Mouse (Mus musculus) CH12.LX (cell line): ENCODE results near the gene Gm20604. TPM values are rescaled to one million over a fixed set of nuclear protein-coding genes. Genes with fewer than 3 reads are reported as not detected.

Source experiments
- DNase-seq: peaks from one replicate; pipeline ENCODE4 v3.0.0-alpha.2; 2013; ENCODE audit errors: extremely low read depth
- H3K27ac ChIP-seq: 2 replicates; pipeline ENCODE4 v1.5.1; 2012; ENCODE audit warnings: low read depth, mild to moderate bottlenecking, control low read depth, moderate library complexity; ENCODE audit not compliant: insufficient read depth
- H3K27me3 ChIP-seq: replicated peaks from 2 replicates; pipeline ENCODE3; 2012; ENCODE audit warnings: inconsistent platforms
- H3K36me3 ChIP-seq, 2 experiments: replicated peaks in 1 of 2; 2 replicates each; pipeline versions ENCODE3 to v1.6.1; 2012; ENCODE audit warnings: inconsistent platforms in 1 of 2, low read length in 1 of 2, mild to moderate bottlenecking in 1 of 2, mixed read lengths in 1 of 2, moderate library complexity in 1 of 2; ENCODE audit not compliant: control insufficient read depth in 1 of 2, insufficient read depth in 1 of 2
- H3K4me1 ChIP-seq, 2 experiments: 2 replicates each; pipeline ENCODE4 v1.6.1; 2012; ENCODE audit warnings: inconsistent platforms in 1 of 2, moderate library complexity in 1 of 2; ENCODE audit not compliant: insufficient read depth in 2 of 2, control insufficient read depth in 1 of 2
- H3K4me2 ChIP-seq: 2 replicates; pipeline ENCODE4 v1.6.1; 2012; ENCODE audit warnings: low read depth, mild to moderate bottlenecking, control low read depth; ENCODE audit not compliant: poor library complexity, insufficient read depth, severe bottlenecking
- H3K4me3 ChIP-seq, 3 experiments: fragments of 150-350 bp in 1 of 3; sonication (generic) in 1 of 3; replicated peaks in 1 of 3; 2 replicates each; pipeline versions ENCODE3 to v1.5.1; 2011 to 2012; ENCODE audit warnings: low read depth in 2 of 3, low read length in 2 of 3, mild to moderate bottlenecking in 2 of 3, moderate library complexity in 2 of 3, control low read depth in 1 of 3, improper control_type of control experiment in 1 of 3, inconsistent platforms in 1 of 3, mixed read lengths in 1 of 3; ENCODE audit not compliant: poor library complexity in 1 of 3
- H3K79me2 ChIP-seq: replicated peaks from 2 replicates; pipeline ENCODE4 v1.6.1; 2012; ENCODE audit warnings: mild to moderate bottlenecking, moderate library complexity; ENCODE audit not compliant: control insufficient read depth, poor library complexity, insufficient read depth, severe bottlenecking; ENCODE audit errors: extremely low read depth
- H3K9ac ChIP-seq: 2 replicates; pipeline ENCODE4 v1.6.1; 2012; ENCODE audit warnings: low read depth, mild to moderate bottlenecking, control low read depth, moderate library complexity; ENCODE audit not compliant: insufficient read depth
- H3K9me3 ChIP-seq: replicated peaks from 2 replicates; pipeline ENCODE3; 2012; ENCODE audit warnings: low read length, inconsistent platforms, mixed read lengths
- CHD1 ChIP-seq: IDR thresholded peaks from 2 replicates; pipeline ENCODE4 v1.6.1; 2012; ENCODE audit warnings: low read depth, low read length, improper control_type of control experiment, inconsistent platforms
- MAZ ChIP-seq: IDR thresholded peaks from 2 replicates; pipeline ENCODE4 v1.6.1; 2012; ENCODE audit warnings: low read depth, mild to moderate bottlenecking, inconsistent platforms, low read length, improper control_type of control experiment, moderate library complexity
- PAX5 ChIP-seq: IDR thresholded peaks from 2 replicates; pipeline ENCODE4 v1.6.1; 2012; ENCODE audit warnings: low read length, inconsistent platforms, mixed read lengths
- POLR2AphosphoS2 ChIP-seq: IDR thresholded peaks from 2 replicates; pipeline ENCODE4 v1.6.1; 2011; ENCODE audit warnings: low read depth, low read length, improper control_type of control experiment
- TCF12 ChIP-seq: IDR thresholded peaks from 2 replicates; pipeline ENCODE4 v1.6.1; 2014; ENCODE audit warnings: low read depth, mild to moderate bottlenecking, inconsistent platforms, low read length, improper control_type of control experiment
- dilution Hi-C: fragments of 300-500 bp; cut with MboI; formaldehyde crosslinking; loops from 2 replicates; pipeline ENCODE4 v1.14.3; 2020; ENCODE audit warnings: low sequenced_read_pairs; ENCODE audit not compliant: extremely low pct_unique_long_range_greater_than_20kb, extremely low pct_ligation_motif_present
- in situ Hi-C: fragments of 300-500 bp; cut with MboI; formaldehyde crosslinking; loops from 3 replicates; pipeline ENCODE4 v1.14.3; 2019; ENCODE audit warnings: low sequenced_read_pairs, low pct_ligation_motif_present, low pct_unique_long_range_greater_than_20kb, mixed read lengths
- polyA plus RNA-seq: library from polyadenylated mRNA; unstranded; fragments of >175 nt; gene quantifications from 2 replicates; pipeline ENCODE4 v1.2.1, GENCODE M21; 2012; ENCODE audit warnings: low read depth; ENCODE audit not compliant: insufficient read length
- total RNA-seq, 2 experiments: library from RNA; depleted of rRNA; stranded (reverse); fragments of 300-350 nt in 1 of 2; fragments of >200 nt in 1 of 2; gene quantifications; 2 replicates each; pipeline ENCODE4 v1.2.3; 2012 to 2014

The Gm20604 gene
- total and polyA plus RNA-seq, 3 experiments: 5.7 to 14.4 (median 11.3) TPM

- peak; percentile 62; the same call in 1 of the 2 replicates for TF ChIP-seq MAZ
- TF ChIP-seq TCF12: peak; percentile 80
- no peak for TF ChIP-seq PAX5
Measured at GRCm38 (mm10) chr12:102695369-102696239, 62.9 kb downstream of the Gm20604 start (continued).

- Histone ChIP-seq H3K9me3 (peaks cover 2% of the 10 kb centered on the region), H3K27me3 (no peaks in the 10 kb centered on the region), H3K79me2 (peaks cover 48% of the 10 kb centered on the region), H3K4me2 (no peak overlapping the region), H3K36me3 (peaks cover 0 to 36% of the 10 kb centered on the region in 2 experiments), H3K9ac (no peak overlapping the region), H3K4me3 (no peak overlapping the region), H3K4me1 (peaks cover 24 to 76% of the 10 kb centered on the region in 2 experiments), H3K27ac (no peak overlapping the region)
- dilution Hi-C loops: no loop called here
- TF ChIP-seq POLR2AphosphoS2: no peak
- TF ChIP-seq CHD1: no peak
- in situ Hi-C loops: loop anchor here (10.0 kb wide), 1 partner anchor 47 kb away; no protein-coding TSS in a partner anchor
- DNase-seq: no peak
Measured at GRCm38 (mm10) chr12:102691761-102692160, 66.7 kb downstream of the Gm20604 start.

Other genes with a start within 250 kb of the Gm20604 start
- gene Chga, start 203.7 kb downstream of the Gm20604 start, total RNA-seq (2012; rRNA removed): not detected in 2 replicates
- gene Chga, start 203.7 kb downstream of the Gm20604 start, total RNA-seq (2014; rRNA removed): not detected in 2 replicates
- not detected in 2 replicates for gene Chga, start 203.7 kb downstream of the Gm20604 start, polyA plus RNA-seq
- gene Itpk1, start 53.7 kb downstream of the Gm20604 start, total RNA-seq (2012; rRNA removed): 16.0 and 19.2 TPM in 2 replicates
- gene Itpk1, start 53.7 kb downstream of the Gm20604 start, total RNA-seq (2014; rRNA removed): 12.8 and 14.0 TPM in 2 replicates
- gene Itpk1, start 53.7 kb downstream of the Gm20604 start, polyA plus RNA-seq: 24.3 and 25.1 TPM in 2 replicates
- 7.1 and 7.9 TPM in 2 replicates for gene Moap1, start 15.0 kb downstream of the Gm20604 start, total RNA-seq (2012; rRNA removed)
- 5.5 and 12.7 TPM in 2 replicates for gene Moap1, start 15.0 kb downstream of the Gm20604 start, total RNA-seq (2014; rRNA removed)
- 6.1 and 15.4 TPM in 2 replicates for gene Moap1, start 15.0 kb downstream of the Gm20604 start, polyA plus RNA-seq
- 3.9 and 7.2 TPM in 2 replicates for gene Tmem251, start 14.9 kb downstream of the Gm20604 start, total RNA-seq (2012; rRNA removed)
- 10.9 and 11.1 TPM in 2 replicates for gene Tmem251, start 14.9 kb downstream of the Gm20604 start, total RNA-seq (2014; rRNA removed)
- 13.9 and 14.6 TPM in 2 replicates for gene Tmem251, start 14.9 kb downstream of the Gm20604 start, polyA plus RNA-seq
- not detected in 2 replicates for gene Gm28051, start 907 bp downstream of the Gm20604 start, total RNA-seq (2012; rRNA removed)
- not detected in 2 replicates for gene Gm28051, start 907 bp downstream of the Gm20604 start, total RNA-seq (2014; rRNA removed)
- not detected in 2 replicates for gene Gm28051, start 907 bp downstream of the Gm20604 start, polyA plus RNA-seq
- gene Gon7, start 869 bp downstream of the Gm20604 start, total RNA-seq (2012; rRNA removed): 20.9 and 27.4 TPM in 2 replicates
- gene Gon7, start 869 bp downstream of the Gm20604 start, total RNA-seq (2014; rRNA removed): 30.0 and 33.6 TPM in 2 replicates
- 19.6 and 21.1 TPM in 2 replicates for gene Gon7, start 869 bp downstream of the Gm20604 start, polyA plus RNA-seq
- gene Ubr7, start 705 bp downstream of the Gm20604 start, total RNA-seq (2012; rRNA removed): 47.8 and 48.8 TPM in 2 replicates
- 80.4 and 89.4 TPM in 2 replicates for gene Ubr7, start 705 bp downstream of the Gm20604 start, total RNA-seq (2014; rRNA removed)
- 44.7 and 46.3 TPM in 2 replicates for gene Ubr7, start 705 bp downstream of the Gm20604 start, polyA plus RNA-seq
- gene Btbd7, start 119.8 kb upstream of the Gm20604 start, total RNA-seq (2012; rRNA removed): 3.6 and 4.2 TPM in 2 replicates
- gene Btbd7, start 119.8 kb upstream of the Gm20604 start, total RNA-seq (2014; rRNA removed): 7.2 and 7.4 TPM in 2 replicates
- 4.1 and 5.1 TPM in 2 replicates for gene Btbd7, start 119.8 kb upstream of the Gm20604 start, polyA plus RNA-seq
- not detected in 2 replicates for gene Cox8c, start 140.6 kb upstream of the Gm20604 start, total RNA-seq (2012; rRNA removed)
- not detected in 2 replicates for gene Cox8c, start 140.6 kb upstream of the Gm20604 start, total RNA-seq (2014; rRNA removed)
- gene Cox8c, start 140.6 kb upstream of the Gm20604 start, polyA plus RNA-seq: not detected in 2 replicates
- 0.04 TPM in 2 replicates for gene Unc79, start 190.2 kb upstream of the Gm20604 start, total RNA-seq (2012; rRNA removed)
- gene Unc79, start 190.2 kb upstream of the Gm20604 start, total RNA-seq (2014; rRNA removed): 0.05 and 0.07 TPM in 2 replicates
- 0.46 and 0.86 TPM in 2 replicates for gene Unc79, start 190.2 kb upstream of the Gm20604 start, polyA plus RNA-seq